Mouse (Mus musculus): ENCODE data around the gene Btbd9.
"Not testable (repeated sequence)": the region's sequence is repeated elsewhere in the genome, so short reads cannot be mapped to it uniquely, and the experiment has no call there.

The Btbd9 gene

GRCm38 (mm10) chr17:30575941-30576773, at the start of gene Btbd9:
Gene Btbd9, minus strand, starts transcription at chr17:30576488.
- DNase-seq (ENCODE audit: low read depth, low spot score): peak; percentile 86

DNA sequence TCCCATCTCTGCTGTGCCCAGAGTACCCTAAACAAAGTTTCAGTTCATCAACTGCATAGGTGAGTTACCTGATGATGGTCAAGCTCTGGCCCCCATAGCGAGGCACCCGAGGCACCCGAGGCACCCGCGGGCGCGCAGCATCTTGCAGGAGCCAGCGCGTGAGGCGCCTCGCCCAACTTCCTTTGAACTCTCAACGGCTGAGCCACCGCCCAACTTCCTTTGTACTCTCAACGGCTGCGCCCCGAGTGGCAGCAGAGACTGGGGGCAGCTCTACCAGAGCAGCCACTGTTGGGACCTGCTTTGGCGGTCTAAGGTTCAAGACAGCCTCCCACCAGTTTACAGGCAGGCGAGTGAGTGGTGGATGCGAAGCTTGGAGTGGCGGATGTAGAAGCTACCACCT, 47.8 kb upstream of the Btbd9 start, which contains the start of gene Dnah8:
Gene Dnah8, plus strand, starts transcription at position 223 of the 400 bp plus-strand sequence.
- DNase-seq (ENCODE audit: low read depth, low spot score): not testable (repeated sequence)

GRCm38 (mm10) chr17:30623200-30623599, 46.9 kb upstream of the Btbd9 start:
- no peak for DNase-seq (ENCODE audit: low read depth, low spot score)

DNA sequence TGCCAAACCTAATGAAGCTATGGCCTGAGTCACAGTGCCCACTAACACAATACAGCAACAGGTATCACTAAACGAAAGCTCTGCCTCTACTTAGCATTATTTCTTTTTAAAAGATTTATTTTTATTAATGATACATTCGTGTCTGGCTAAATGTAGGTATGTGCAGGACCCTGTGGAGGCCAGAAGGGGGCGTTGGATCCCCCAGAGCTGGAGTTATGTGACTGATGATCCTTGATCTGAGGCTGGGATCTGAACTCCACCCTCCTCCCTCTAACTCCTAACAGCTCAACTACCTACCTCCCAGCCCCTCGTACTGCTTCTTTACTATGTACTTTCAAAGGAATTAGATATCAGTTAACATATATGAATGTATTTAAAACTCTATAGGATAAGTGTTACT, 45.2 kb upstream of the Btbd9 start:
- DNase-seq (ENCODE audit: low read depth, low spot score): no peak

- DNase-seq (ENCODE audit: low read depth, low spot score): no peak
These were observed 44.3 kb upstream of the Btbd9 start for GRCm38 (mm10) chr17:30620548-30620947.

DNA sequence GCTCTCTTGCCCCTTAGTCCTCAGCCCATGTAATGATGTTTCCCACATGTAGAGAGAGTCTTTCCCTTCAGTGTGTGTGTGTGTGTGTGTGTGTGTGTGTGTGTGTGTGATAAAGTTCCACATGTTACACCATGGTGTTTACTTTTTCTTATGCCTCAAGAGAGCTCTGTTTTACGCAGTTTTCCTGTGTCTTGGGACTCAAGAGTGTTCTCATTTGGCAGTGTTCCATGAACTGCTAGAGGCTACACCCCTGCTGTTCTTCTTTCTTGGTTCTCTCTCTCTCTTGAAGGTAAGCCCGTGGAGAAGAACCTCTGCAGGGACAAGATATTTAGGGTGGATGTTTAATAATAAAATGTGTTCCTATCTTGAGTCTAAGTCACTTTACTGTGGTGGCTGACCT, 42.9 kb upstream of the Btbd9 start:
- no peak for DNase-seq (ENCODE audit: low read depth, low spot score)

- DNase-seq (ENCODE audit: low read depth, low spot score): no peak
These were observed 42.0 kb upstream of the Btbd9 start for GRCm38 (mm10) chr17:30618136-30618891.

- DNase-seq (ENCODE audit: low read depth, low spot score): no peak
These were observed 39.9 kb upstream of the Btbd9 start for GRCm38 (mm10) chr17:30616203-30616602.

- DNase-seq (ENCODE audit: low read depth, low spot score): no peak
These were observed 37.1 kb upstream of the Btbd9 start for GRCm38 (mm10) chr17:30613350-30613749.

DNA sequence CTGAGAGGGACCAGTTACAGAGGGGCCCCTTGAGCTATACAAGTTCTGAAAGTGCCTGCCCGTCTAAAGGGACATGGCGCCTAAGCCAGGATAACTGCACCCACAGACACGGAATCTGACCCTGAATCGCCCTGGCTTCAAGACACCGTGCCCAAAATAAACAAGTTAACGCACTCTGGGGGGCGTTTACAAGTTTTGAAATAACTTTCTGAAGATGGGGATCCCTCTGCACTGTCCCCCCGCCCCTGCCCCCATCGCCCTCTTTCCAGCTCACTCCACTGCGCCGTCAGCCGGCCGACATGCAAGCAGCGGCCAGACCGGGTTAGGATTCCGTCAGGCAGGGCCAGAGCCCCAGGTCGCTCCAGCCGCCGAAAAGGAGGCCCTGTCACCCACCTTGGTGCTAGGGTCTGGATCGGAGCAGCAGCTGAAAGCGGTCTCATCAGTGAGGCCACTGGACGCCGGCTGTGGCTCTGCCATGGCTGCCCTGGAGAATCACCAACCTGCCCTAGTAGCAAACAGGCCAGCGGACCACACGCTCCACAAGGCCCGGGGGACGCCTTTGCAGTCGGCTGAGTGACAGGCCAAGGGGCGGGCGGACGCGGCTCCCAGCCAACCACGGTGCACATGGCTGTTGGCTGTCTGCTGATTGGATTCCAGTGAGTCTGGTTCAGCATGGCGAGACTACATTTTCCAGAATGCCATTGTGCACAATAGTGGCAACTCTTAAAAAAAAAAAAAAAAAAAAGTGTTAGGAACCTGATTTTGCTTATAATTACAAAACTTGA, 36.0 kb upstream of the Btbd9 start:
- DNase-seq (ENCODE audit: low read depth, low spot score): peak; percentile 84

- DNase-seq (ENCODE audit: low read depth, low spot score): no peak
These were observed 35.2 kb upstream of the Btbd9 start for GRCm38 (mm10) chr17:30611221-30612074.

GRCm38 (mm10) chr17:30610739-30611138, 34.5 kb upstream of the Btbd9 start:
- DNase-seq (ENCODE audit: low read depth, low spot score): no peak

- DNase-seq (ENCODE audit: low read depth, low spot score): no peak
These were observed 33.7 kb upstream of the Btbd9 start for GRCm38 (mm10) chr17:30609980-30610307.

DNA sequence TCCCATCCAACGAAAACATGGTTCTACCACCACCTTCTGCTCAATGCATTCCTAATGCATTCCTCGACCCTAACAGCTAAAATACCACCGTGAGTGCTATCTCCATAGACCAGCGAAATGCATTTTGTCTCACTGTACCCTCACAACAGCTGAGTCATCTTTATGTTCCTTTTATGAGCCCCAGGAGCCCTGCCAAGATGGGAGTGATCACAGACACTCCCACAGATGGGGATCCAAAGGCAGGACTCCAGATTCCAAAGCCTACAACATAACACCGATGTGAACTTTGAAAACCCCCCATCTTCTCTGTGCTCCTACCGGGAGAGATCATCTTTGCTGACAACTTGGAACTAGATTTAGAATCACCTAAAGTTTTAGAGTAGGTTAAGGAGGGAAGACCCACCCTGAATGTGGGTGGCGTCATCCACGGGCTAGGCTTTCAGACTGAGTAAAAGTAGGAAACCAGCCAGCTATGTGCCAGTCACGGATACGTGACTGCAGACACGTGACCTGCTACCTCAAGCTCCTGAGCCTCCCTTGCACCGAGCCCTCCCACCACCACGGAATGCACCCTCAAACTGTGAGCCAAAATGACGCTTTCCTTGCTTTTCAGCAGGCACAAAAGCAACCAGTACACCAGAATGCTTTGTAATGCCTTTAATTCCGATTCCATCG, 33.2 kb upstream of the Btbd9 start:
- no peak for DNase-seq (ENCODE audit: low read depth, low spot score)

DNA sequence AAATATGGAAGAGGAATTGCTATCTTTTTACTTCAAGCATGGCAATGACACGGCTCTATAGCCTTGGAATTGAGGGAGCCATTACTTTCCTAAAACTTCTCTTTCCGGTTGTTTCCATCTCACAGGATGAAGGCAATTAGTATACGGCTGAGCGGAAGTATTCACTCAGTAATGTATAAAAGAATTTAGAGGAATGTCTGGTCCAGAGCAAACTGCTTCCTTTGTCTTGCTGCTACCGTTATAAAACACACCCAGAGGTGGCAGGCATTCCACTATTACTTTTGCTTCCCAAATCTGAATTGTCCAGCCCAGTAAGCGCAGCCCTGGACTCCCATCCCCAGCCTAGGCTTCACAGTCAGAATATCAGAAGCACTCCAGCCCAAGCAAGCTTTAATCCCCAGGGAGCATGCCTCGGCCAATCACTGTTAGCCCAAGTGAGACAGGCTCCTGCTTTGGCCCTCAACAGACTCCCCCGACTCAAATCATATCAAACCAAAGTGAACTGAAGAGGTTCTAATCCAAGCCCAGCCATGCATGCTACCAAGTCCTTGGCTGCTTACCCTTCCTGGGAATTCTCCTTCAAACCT, 31.7 kb upstream of the Btbd9 start:
- DNase-seq (ENCODE audit: low read depth, low spot score): no peak

DNA sequence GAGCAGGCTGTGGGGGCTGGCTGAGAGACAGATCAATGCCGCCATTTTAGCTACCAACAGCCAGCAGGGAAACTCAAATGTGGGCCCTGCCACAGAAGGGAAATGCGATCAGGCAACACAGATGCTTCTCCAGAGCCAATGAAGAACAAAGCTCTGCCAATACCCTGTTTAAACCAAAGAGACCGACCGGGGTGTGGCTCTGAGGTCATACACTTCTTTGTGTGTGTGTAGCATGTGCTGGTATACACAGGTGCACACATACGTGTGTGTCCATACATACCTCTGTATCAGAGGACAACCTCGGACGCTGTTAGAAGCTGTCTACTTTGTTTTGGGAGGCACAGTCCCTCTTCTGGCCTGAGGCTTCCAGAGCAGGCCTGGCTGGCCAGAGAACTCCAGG, 31.0 kb upstream of the Btbd9 start:
- no peak for DNase-seq (ENCODE audit: low read depth, low spot score)

DNA sequence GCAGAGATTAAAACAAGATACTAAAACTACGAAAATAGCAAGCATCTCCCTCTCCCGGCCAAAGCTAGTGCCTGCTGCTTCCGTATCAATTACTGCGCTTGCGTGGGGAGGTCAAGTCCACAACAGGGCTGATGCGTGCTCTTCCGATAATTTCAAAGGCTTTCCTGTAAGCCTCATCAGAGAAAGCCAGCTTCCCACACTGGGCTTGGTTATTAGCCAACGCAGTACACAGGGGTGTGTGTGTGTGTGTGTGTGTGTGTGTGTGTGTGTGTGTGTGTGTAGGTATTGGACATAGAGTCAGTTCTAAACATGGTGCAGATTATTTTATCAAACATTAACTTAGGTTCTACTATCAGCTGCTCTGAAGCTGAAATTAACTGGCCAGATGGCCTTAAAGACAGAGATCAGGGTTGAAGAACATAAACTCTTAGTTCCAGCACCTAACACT, 30.4 kb upstream of the Btbd9 start:
- DNase-seq (ENCODE audit: low read depth, low spot score): no peak

DNA sequence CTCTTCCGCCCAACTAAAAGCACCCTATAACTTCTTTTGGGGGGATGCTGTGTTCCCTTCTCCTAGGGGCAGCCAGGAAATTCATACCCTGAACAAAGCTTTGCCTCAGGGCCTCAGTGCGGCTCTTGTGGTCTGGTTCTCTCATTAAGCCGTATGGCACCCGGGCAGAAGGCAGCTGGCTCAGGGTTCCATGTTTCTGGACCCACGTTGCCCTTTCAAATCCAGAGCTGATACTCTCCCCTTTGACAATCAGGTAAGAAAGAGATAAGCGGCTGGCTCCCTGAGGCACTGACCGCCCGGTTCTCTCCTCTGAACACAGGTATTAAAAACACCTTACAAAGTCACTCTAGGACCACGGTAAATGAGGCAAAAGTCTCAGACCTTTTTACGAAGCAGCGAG, 29.9 kb upstream of the Btbd9 start:
- DNase-seq (ENCODE audit: low read depth, low spot score): no peak

- no peak for DNase-seq (ENCODE audit: low read depth, low spot score)
These were observed 28.7 kb upstream of the Btbd9 start for GRCm38 (mm10) chr17:30605001-30605400.

DNA sequence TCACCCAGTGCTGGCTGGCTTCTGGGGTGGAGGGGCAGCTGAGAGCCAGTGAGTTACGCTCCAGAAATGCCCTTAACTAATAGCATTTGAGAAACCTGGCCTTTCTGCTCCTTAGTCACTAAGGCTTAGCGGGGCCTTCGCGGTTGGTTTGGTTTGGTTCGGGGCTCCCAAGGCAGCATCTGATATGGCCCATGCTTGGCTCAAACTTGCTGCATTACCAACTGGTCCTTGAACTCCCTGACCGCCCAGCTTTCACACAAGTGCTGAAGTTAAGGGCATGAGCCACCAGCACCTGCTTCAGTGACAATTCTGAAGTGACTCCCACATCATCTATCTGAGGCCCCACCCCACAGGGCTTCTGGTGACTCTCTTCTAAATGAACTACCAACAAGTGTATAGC, 28.0 kb upstream of the Btbd9 start:
- no peak for DNase-seq (ENCODE audit: low read depth, low spot score)

Data from retina, postnatal 7 days (tissue).